Mouse (Mus musculus): ENCODE measurements around the gene Rbbp7. TPM values are rescaled to one million over a fixed set of nuclear protein-coding genes. Genes with fewer than 3 reads are reported as not detected.

Gene Rbbp7
- 213 and 237 TPM in 2 replicates for polyA plus RNA-seq (2012; rRNA removed)

GRCm38 (mm10) chrX:162760115-162760942 lies at the start of gene Rbbp7:
Rbbp7 (plus strand) TSS chrX:162760402.

Other genes starting within 250 kb of the Rbbp7 start
- 1.0 and 1.2 TPM in 2 replicates for gene Reps2, start 116.8 kb upstream of the Rbbp7 start, polyA plus RNA-seq (2012; rRNA removed)
- gene Txlng, start 69.1 kb downstream of the Rbbp7 start, polyA plus RNA-seq (2012; rRNA removed), result 13.2 and 16.0 TPM in 2 replicates
- gene Syap1, start 128.0 kb downstream of the Rbbp7 start, polyA plus RNA-seq (2012; rRNA removed), result 34.0 and 38.7 TPM in 2 replicates
- gene Ctps2, start 140.8 kb downstream of the Rbbp7 start, polyA plus RNA-seq (2012; rRNA removed), result 37.7 and 59.0 TPM in 2 replicates
- 0.40 and 0.48 TPM in 2 replicates for gene S100g, start 204.2 kb downstream of the Rbbp7 start, polyA plus RNA-seq (2012; rRNA removed)

Measured in central nervous system, embryonic 11.5 days (tissue).